Mouse (Mus musculus): Measurements from ENCODE around the gene Cep295nl. TPM values are rescaled to one million over a fixed set of nuclear protein-coding genes. Genes with fewer than 3 reads are reported as not detected.
"Not testable (repeated sequence)": the region's sequence is repeated elsewhere in the genome, so short reads cannot be mapped to it uniquely, and the experiment has no call there.

Cep295nl gene
- polyA plus RNA-seq, 1 experiment from 2014 or later = 0.15 TPM

DNA sequence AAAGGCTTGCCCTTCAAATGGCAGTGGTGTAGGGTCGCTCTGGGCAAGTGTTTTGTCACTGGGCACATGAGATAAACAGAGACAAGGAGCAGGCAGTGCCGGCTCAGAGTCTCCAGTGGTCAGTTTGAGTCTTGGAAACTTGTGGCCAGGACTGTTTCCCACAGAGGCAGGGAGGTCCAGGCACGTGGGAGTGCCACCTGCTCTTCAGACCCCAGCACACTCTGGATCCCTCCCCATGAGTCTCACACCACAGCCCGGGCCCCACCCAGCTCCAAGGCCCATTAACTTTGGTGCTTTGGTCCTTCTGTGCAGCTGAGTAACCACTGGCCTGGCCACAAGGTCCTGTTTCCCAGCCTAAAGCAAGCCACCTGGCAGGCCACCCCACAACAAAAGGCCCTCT, 20.3 kb downstream of the Cep295nl start:
- Histone ChIP-seq H3K27me3 (ENCODE audit: control insufficient read depth, insufficient read depth, low read depth, low read length) (no peaks in the 10 kb centered on the region), H3K9ac (ENCODE audit: low read depth, low read length) (no peak overlapping the region), H3K36me3 (ENCODE audit: control insufficient read depth, insufficient read depth, low read length) (peaks cover 10% of the 10 kb centered on the region), H3K4me2 (ENCODE audit: low read length) (no peak overlapping the region), H3K4me1 (ENCODE audit: control insufficient read depth, insufficient read depth, low read length) (peaks cover 25% of the 10 kb centered on the region), H3K4me3 (ENCODE audit: low read depth, low read length) (no peak overlapping the region), H3K27ac (ENCODE audit: low read length) (peak overlapping the region; percentile 47), H3K9me3 (replicated peaks; ENCODE audit: control insufficient read depth, low read length, poor library complexity, severe bottlenecking) (no peaks in the 10 kb centered on the region)
- no peak for ATAC-seq
- 82% methylated on average over 4 of the region's 4 CpGs for WGBS

DNA sequence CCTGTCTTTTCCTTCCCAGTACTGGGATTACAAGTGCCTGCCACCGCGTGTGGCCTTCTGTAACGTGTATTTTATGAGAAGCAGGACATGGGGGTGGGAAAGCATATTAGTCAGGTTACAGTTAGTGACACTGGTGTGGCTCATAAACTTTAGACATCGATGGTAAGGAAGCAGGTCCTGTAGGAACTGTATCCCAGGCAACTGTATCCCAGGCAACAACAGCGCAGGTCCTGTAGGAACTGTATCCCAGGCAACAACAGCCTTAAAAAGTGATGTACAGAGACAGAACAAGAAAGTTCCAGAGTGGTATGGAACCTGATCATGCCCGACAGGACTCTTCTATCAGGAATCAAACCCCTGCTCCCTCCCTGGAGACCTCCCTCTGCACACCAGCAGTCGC, 20.8 kb downstream of the Cep295nl start:
- H3K4me2 ChIP-seq (ENCODE audit: low read length) = no peak overlapping the region
- ATAC-seq = no peak; the same call in 1 of the 2 replicates
- no peak overlapping the region; the same call in 1 of the 2 replicates for H3K27ac ChIP-seq (ENCODE audit: low read length)
- no peak overlapping the region for H3K9ac ChIP-seq (ENCODE audit: low read depth, low read length)
- 62% methylated on average over 7 of the region's 7 CpGs for WGBS
- no peak overlapping the region for H3K4me3 ChIP-seq (ENCODE audit: low read depth, low read length)
- peaks cover 21% of the 10 kb centered on the region for H3K4me1 ChIP-seq (ENCODE audit: control insufficient read depth, insufficient read depth, low read length)
- peaks cover 10% of the 10 kb centered on the region for H3K36me3 ChIP-seq (ENCODE audit: control insufficient read depth, insufficient read depth, low read length)
- no peaks in the 10 kb centered on the region for H3K9me3 ChIP-seq (replicated peaks; ENCODE audit: control insufficient read depth, low read length, poor library complexity, severe bottlenecking)
- no peaks in the 10 kb centered on the region for H3K27me3 ChIP-seq (ENCODE audit: control insufficient read depth, insufficient read depth, low read depth, low read length)

DNA sequence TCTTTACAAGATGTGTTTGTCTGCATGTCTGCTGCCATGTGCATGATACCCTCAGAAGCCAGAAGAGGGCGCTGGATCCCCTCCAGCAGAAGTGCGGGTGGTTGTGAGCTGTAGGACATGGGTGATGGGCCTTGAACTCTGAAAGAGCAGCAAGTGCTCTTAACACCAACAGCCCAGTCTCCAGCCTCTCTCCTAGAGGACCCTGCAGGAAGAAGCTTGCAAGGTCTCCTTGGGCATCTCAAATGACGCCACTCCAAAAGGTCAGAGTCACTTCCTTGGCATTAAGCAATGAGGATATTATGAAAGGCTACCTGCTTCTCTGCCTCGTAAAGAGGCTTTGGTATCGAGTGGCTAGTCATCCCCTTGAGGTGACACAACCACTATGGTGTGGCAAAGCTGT, 23.6 kb downstream of the Cep295nl start:
- no peak overlapping the region for H3K27ac ChIP-seq (ENCODE audit: low read length)
- no peak overlapping the region for H3K4me2 ChIP-seq (ENCODE audit: low read length)
- ATAC-seq = no peak
- no peaks in the 10 kb centered on the region for H3K9me3 ChIP-seq (replicated peaks; ENCODE audit: control insufficient read depth, low read length, poor library complexity, severe bottlenecking)
- H3K4me1 ChIP-seq (ENCODE audit: control insufficient read depth, insufficient read depth, low read length) = peaks cover 20% of the 10 kb centered on the region
- H3K4me3 ChIP-seq (ENCODE audit: low read depth, low read length) = no peak overlapping the region
- H3K27me3 ChIP-seq (ENCODE audit: control insufficient read depth, insufficient read depth, low read depth, low read length) = no peaks in the 10 kb centered on the region
- H3K9ac ChIP-seq (ENCODE audit: low read depth, low read length) = no peak overlapping the region
- H3K36me3 ChIP-seq (ENCODE audit: control insufficient read depth, insufficient read depth, low read length) = peaks cover 11% of the 10 kb centered on the region
- WGBS = 72% methylated on average over 5 of the region's 5 CpGs

DNA sequence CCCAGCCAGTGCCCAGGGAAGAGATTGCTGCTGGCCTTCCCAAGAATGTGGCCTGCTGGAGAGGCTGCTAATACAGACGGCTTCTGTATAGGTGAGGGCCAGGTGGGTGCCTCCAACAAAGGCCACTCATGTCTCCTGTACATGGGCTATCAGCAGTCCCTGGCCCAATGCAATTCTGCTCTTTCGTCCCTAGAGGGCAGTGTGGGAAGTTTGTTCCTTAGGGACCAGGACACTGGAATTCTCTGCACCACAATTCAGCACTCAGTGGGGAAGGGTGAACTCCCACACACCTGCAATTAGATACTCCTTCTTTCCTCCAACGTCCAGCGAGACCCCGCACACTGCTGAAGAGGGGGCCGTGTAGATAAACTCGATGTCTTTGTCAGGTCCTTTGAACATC, 25.2 kb downstream of the Cep295nl start:
- Histone ChIP-seq H3K4me1 (ENCODE audit: control insufficient read depth, insufficient read depth, low read length) (peaks cover 13% of the 10 kb centered on the region), H3K27me3 (ENCODE audit: control insufficient read depth, insufficient read depth, low read depth, low read length) (no peaks in the 10 kb centered on the region), H3K9ac (ENCODE audit: low read depth, low read length) (no peak overlapping the region), H3K4me2 (ENCODE audit: low read length) (no peak overlapping the region), H3K9me3 (replicated peaks; ENCODE audit: control insufficient read depth, low read length, poor library complexity, severe bottlenecking) (no peaks in the 10 kb centered on the region), H3K27ac (ENCODE audit: low read length) (no peak overlapping the region), H3K36me3 (ENCODE audit: control insufficient read depth, insufficient read depth, low read length) (peaks cover 14% of the 10 kb centered on the region), H3K4me3 (ENCODE audit: low read depth, low read length) (no peak overlapping the region)
- peak; percentile 54; the same call in 1 of the 2 replicates for ATAC-seq
- 24% methylated on average over 7 of the region's 7 CpGs for WGBS

DNA sequence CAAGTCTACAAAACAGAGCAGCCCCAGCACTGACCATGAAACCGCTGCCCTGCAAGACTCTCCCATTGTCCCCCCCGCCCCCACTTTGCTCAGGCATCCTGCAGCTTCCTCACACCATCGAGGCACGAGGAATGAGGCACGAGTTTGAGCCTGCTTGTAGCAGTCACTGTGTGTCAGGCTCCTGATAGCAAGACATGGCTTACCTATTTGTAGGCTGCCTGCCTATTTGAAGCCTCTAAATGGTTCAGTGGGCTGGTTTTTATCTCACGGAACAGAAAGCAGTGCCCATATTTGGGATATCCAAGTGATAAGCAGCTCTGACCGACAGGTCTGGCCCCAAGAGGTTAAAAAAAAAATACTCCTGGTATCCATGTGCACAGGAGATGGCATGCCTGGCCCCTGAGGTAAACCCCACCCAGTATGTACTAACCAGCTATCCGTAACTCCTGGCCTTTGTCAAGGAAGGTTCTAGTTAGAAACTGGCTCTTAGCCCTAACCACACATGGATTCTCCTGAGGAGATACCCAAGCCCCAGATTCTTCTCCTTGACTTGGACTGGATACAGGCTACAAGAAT, 26.0 kb downstream of the Cep295nl start:
- Histone ChIP-seq H3K27me3 (ENCODE audit: control insufficient read depth, insufficient read depth, low read depth, low read length) (no peaks in the 10 kb centered on the region), H3K4me3 (ENCODE audit: low read depth, low read length) (no peak overlapping the region), H3K4me2 (ENCODE audit: low read length) (no peak overlapping the region), H3K9ac (ENCODE audit: low read depth, low read length) (no peak overlapping the region), H3K36me3 (ENCODE audit: control insufficient read depth, insufficient read depth, low read length) (peaks cover 14% of the 10 kb centered on the region), H3K4me1 (ENCODE audit: control insufficient read depth, insufficient read depth, low read length) (peaks cover 5% of the 10 kb centered on the region), H3K27ac (ENCODE audit: low read length) (no peak overlapping the region), H3K9me3 (replicated peaks; ENCODE audit: control insufficient read depth, low read length, poor library complexity, severe bottlenecking) (no peaks in the 10 kb centered on the region)
- 92% methylated on average over 8 of the region's 8 CpGs for WGBS
- ATAC-seq = no peak

DNA sequence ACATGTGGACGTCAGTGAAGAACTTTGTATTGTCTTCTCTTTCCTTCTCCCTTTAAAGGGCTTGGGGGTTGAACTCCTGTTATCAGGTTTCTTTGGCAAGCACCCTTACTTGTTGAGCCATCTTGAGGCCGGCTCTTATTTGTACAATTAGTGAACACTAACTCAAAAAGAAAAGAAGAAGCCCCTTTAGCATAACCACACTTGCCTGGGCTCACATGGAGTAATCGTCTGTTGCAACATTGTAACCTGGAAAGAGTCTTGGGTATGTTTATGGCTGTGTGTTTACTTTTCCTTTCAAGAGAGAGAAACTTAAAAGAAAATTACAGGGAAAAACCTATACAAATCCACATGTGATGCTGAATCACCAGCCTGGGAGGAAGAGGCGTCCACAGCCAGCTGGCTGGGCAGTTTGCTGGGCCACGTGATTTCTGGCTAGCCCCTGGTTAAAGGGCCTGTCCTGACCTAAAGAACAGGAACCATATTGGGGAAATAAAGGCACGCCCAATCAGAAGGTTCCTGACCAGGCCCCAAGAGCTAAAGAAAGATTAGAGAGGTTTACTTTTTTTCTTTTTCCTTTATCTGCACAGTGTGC, 30.1 kb downstream of the Cep295nl start:
- H3K4me2 ChIP-seq (ENCODE audit: low read length) = no peak overlapping the region
- 86% methylated on average over 6 of the region's 6 CpGs for WGBS
- no peaks in the 10 kb centered on the region for H3K4me1 ChIP-seq (ENCODE audit: control insufficient read depth, insufficient read depth, low read length)
- H3K36me3 ChIP-seq (ENCODE audit: control insufficient read depth, insufficient read depth, low read length) = peaks cover 21% of the 10 kb centered on the region
- no peaks in the 10 kb centered on the region for H3K9me3 ChIP-seq (replicated peaks; ENCODE audit: control insufficient read depth, low read length, poor library complexity, severe bottlenecking)
- no peak for ATAC-seq
- H3K27me3 ChIP-seq (ENCODE audit: control insufficient read depth, insufficient read depth, low read depth, low read length) = no peaks in the 10 kb centered on the region
- H3K9ac ChIP-seq (ENCODE audit: low read depth, low read length) = no peak overlapping the region
- no peak overlapping the region for H3K4me3 ChIP-seq (ENCODE audit: low read depth, low read length)
- no peak overlapping the region for H3K27ac ChIP-seq (ENCODE audit: low read length)

DNA sequence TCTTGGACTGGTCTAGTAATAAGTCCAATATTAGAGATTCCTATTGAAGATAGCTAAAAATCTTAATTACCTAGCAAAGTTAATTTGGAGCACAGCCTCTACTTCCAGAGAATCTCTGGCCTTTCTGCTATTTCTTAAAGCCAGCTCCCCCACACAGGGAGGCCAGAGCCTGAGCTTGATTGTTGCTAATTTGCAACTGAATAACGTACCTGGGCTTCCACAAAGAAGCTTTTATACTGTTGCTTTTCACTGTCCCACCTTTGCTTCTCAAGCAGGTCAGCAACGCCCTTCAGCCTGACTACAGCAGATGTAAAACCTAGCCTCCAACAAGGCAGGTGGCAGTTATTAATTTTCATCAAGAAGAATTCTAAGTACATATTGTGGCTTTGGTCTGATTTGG, 34.3 kb downstream of the Cep295nl start:
- H3K36me3 ChIP-seq (ENCODE audit: control insufficient read depth, insufficient read depth, low read length) = peaks cover 18% of the 10 kb centered on the region
- H3K9me3 ChIP-seq (replicated peaks; ENCODE audit: control insufficient read depth, low read length, poor library complexity, severe bottlenecking); ATAC-seq; H3K9ac ChIP-seq (ENCODE audit: low read depth, low read length); H3K27ac ChIP-seq (ENCODE audit: low read length); H3K27me3 ChIP-seq (ENCODE audit: control insufficient read depth, insufficient read depth, low read depth, low read length); H3K4me3 ChIP-seq (ENCODE audit: low read depth, low read length); H3K4me1 ChIP-seq (ENCODE audit: control insufficient read depth, insufficient read depth, low read length); H3K4me2 ChIP-seq (ENCODE audit: low read length): not testable (repeated sequence)
- WGBS = 86% methylated on average over 2 of the region's 2 CpGs

DNA sequence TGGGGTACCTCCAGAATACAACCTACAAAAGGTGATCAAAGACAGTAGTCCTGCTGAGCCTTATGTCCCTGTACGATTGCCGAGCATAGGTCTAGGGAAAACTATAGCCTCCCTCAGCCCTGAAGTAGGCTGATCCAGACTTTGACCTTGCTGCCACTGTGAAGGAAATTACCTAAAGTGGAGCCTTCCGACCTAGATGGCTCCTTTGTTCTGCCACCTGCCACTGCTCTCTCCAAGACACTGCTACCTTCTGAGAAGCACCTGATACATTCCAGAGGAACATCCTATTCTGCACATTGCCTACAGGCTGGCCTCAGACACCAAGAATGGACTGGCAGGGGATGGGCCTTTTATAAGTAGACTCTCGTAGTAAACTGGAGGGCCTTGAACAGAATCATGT, 38.3 kb downstream of the Cep295nl start:
- WGBS = 90% methylated on average over 4 of the region's 4 CpGs
- not testable (repeated sequence) for H3K4me1 ChIP-seq (ENCODE audit: control insufficient read depth, insufficient read depth, low read length); H3K9me3 ChIP-seq (replicated peaks; ENCODE audit: control insufficient read depth, low read length, poor library complexity, severe bottlenecking); H3K4me3 ChIP-seq (ENCODE audit: low read depth, low read length); H3K4me2 ChIP-seq (ENCODE audit: low read length); ATAC-seq; H3K27ac ChIP-seq (ENCODE audit: low read length); H3K9ac ChIP-seq (ENCODE audit: low read depth, low read length); H3K27me3 ChIP-seq (ENCODE audit: control insufficient read depth, insufficient read depth, low read depth, low read length); H3K36me3 ChIP-seq (ENCODE audit: control insufficient read depth, insufficient read depth, low read length)

DNA sequence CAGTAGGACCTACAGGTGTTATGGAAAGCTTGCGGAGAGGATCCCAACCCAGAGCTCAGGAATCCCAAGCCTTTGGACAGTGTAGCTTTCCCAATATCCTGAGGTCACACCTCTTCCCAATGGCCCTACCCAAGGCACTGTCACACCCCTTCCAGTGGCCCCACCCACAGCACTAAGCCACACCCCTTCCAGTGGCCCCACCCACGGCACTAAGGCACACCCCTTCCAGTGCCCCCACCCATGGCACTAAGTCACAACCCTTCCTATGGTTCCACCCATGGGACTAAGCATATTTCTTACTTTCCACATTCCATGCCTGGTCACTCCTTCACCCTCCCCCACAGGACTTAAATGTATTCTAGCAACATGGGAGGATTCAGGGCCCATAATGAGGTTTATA, 43.5 kb downstream of the Cep295nl start:
- Histone ChIP-seq H3K27me3 (ENCODE audit: control insufficient read depth, insufficient read depth, low read depth, low read length) (no peaks in the 10 kb centered on the region), H3K27ac (ENCODE audit: low read length) (no peak overlapping the region), H3K36me3 (ENCODE audit: control insufficient read depth, insufficient read depth, low read length) (0 out of 2 replicates have a peak, but pooled peaks cover 4% of the 10 kb centered on the region), H3K4me1 (ENCODE audit: control insufficient read depth, insufficient read depth, low read length) (no peaks in the 10 kb centered on the region), H3K4me3 (ENCODE audit: low read depth, low read length) (no peak overlapping the region), H3K9ac (ENCODE audit: low read depth, low read length) (no peak overlapping the region), H3K9me3 (replicated peaks; ENCODE audit: control insufficient read depth, low read length, poor library complexity, severe bottlenecking) (no peaks in the 10 kb centered on the region), H3K4me2 (ENCODE audit: low read length) (no peak overlapping the region)
- ATAC-seq = no peak
- WGBS = 77% methylated on average over 2 of the region's 2 CpGs

Data from midbrain, embryonic 16.5 days (tissue).